Mouse (Mus musculus) ES-Bruce4 (cell line): ENCODE data around the gene Bub3. TPM values are rescaled to one million over a fixed set of nuclear protein-coding genes. Genes with fewer than 3 reads are reported as not detected.

ENCODE experiments used
- H3K27ac ChIP-seq: 2 replicates; pipeline ENCODE4 v1.5.1; 2012; ENCODE audit warnings: low read length, inconsistent platforms; ENCODE audit not compliant: insufficient read depth
- H3K27me3 ChIP-seq: 2 replicates; pipeline ENCODE4 v1.6.1; 2012; ENCODE audit warnings: mild to moderate bottlenecking, low read length, inconsistent platforms; ENCODE audit not compliant: control insufficient read depth, poor library complexity, insufficient read depth, severe bottlenecking
- H3K36me3 ChIP-seq: 2 replicates; pipeline ENCODE4 v1.6.1; 2012; ENCODE audit warnings: inconsistent platforms, mild to moderate bottlenecking, low read length, moderate library complexity; ENCODE audit not compliant: control insufficient read depth, poor library complexity, insufficient read depth, severe bottlenecking
- H3K4me1 ChIP-seq: one replicate; pipeline ENCODE4 v1.8.1; 2011; ENCODE audit warnings: low read length; ENCODE audit not compliant: control insufficient read depth, insufficient read depth
- H3K4me3 ChIP-seq: 2 replicates; pipeline ENCODE4 v1.5.1; 2011; ENCODE audit warnings: low read depth, mild to moderate bottlenecking, low read length
- H3K9ac ChIP-seq: 2 replicates; pipeline ENCODE4 v1.6.1; 2012; ENCODE audit warnings: low read depth, mild to moderate bottlenecking, inconsistent platforms; ENCODE audit not compliant: poor library complexity, severe bottlenecking
- H3K9me3 ChIP-seq: replicated peaks from 2 replicates; pipeline ENCODE4 v1.6.1; 2012; ENCODE audit warnings: mild to moderate bottlenecking, low read length, inconsistent platforms; ENCODE audit not compliant: control insufficient read depth, poor library complexity, insufficient read depth, severe bottlenecking
- CTCF ChIP-seq: IDR thresholded peaks from one replicate; pipeline ENCODE4 v1.8.1; 2011; ENCODE audit warnings: low read depth, low read length
- EP300 ChIP-seq: IDR thresholded peaks from 2 replicates; pipeline ENCODE4 v1.6.1; 2011; ENCODE audit warnings: low read depth, low read length; ENCODE audit not compliant: insufficient read depth
- POLR2A ChIP-seq: IDR thresholded peaks from one replicate; pipeline ENCODE4 v1.8.1; 2011; ENCODE audit warnings: low read length; ENCODE audit not compliant: insufficient read depth
- polyA plus RNA-seq: library from polyadenylated mRNA; stranded (reverse); fragments of >200 nt; gene quantifications from 2 replicates; pipeline ENCODE4 v1.2.4, GENCODE M21; 2011; ENCODE audit warnings: low read depth; ENCODE audit not compliant: missing spikeins, insufficient read depth, insufficient read length

Gene Bub3
- polyA plus RNA-seq, 1 experiment, result 141 TPM

- no peak overlapping the region for H3K4me3 ChIP-seq
- no peaks in the 10 kb centered on the region for H3K36me3 ChIP-seq
- no peaks in the 10 kb centered on the region for H3K9me3 ChIP-seq
- no peak overlapping the region for H3K9ac ChIP-seq
- no peak for TF ChIP-seq CTCF
- no peak for TF ChIP-seq POLR2A
- no peak for TF ChIP-seq EP300
- no peak overlapping the region for H3K27ac ChIP-seq
- H3K4me1 ChIP-seq, result no peaks in the 10 kb centered on the region
- H3K27me3 ChIP-seq, result peaks cover 59% of the 10 kb centered on the region
These were observed 8.6 kb upstream of the Bub3 start for GRCm38 (mm10) chr7:131551471-131551870.

- Histone ChIP-seq H3K9ac (no peak overlapping the region), H3K4me1 (no peaks in the 10 kb centered on the region), H3K36me3 (no peaks in the 10 kb centered on the region), H3K27me3 (peaks cover 64% of the 10 kb centered on the region), H3K9me3 (no peaks in the 10 kb centered on the region), H3K27ac (no peak overlapping the region), H3K4me3 (peak overlapping the region; percentile 40; the same call in 1 of the 2 replicates)
- no peak for TF ChIP-seq POLR2A
- no peak for TF ChIP-seq CTCF
- no peak for TF ChIP-seq EP300
These were observed 7.9 kb upstream of the Bub3 start for GRCm38 (mm10) chr7:131551931-131552741.

- Histone ChIP-seq H3K9me3 (no peaks in the 10 kb centered on the region), H3K4me1 (no peaks in the 10 kb centered on the region), H3K4me3 (peak overlapping the region; percentile 40; the same call in 1 of the 2 replicates), H3K36me3 (no peaks in the 10 kb centered on the region), H3K9ac (no peak overlapping the region), H3K27me3 (peaks cover 60% of the 10 kb centered on the region), H3K27ac (no peak overlapping the region)
- TF ChIP-seq CTCF (no peak), EP300 (no peak), POLR2A (no peak)
These were observed 7.2 kb upstream of the Bub3 start for GRCm38 (mm10) chr7:131552781-131553180.

GRCm38 (mm10) chr7:131553771-131554175 lies 6.2 kb upstream of the Bub3 start:
- Histone ChIP-seq H3K4me1 (no peaks in the 10 kb centered on the region), H3K27me3 (peaks cover 55% of the 10 kb centered on the region), H3K9ac (peak overlapping the region; percentile 46), H3K9me3 (no peaks in the 10 kb centered on the region), H3K4me3 (peak overlapping the region; percentile 60), H3K27ac (no peak overlapping the region), H3K36me3 (no peaks in the 10 kb centered on the region)
- no peak for TF ChIP-seq POLR2A
- no peak for TF ChIP-seq CTCF
- TF ChIP-seq EP300, result no peak

DNA sequence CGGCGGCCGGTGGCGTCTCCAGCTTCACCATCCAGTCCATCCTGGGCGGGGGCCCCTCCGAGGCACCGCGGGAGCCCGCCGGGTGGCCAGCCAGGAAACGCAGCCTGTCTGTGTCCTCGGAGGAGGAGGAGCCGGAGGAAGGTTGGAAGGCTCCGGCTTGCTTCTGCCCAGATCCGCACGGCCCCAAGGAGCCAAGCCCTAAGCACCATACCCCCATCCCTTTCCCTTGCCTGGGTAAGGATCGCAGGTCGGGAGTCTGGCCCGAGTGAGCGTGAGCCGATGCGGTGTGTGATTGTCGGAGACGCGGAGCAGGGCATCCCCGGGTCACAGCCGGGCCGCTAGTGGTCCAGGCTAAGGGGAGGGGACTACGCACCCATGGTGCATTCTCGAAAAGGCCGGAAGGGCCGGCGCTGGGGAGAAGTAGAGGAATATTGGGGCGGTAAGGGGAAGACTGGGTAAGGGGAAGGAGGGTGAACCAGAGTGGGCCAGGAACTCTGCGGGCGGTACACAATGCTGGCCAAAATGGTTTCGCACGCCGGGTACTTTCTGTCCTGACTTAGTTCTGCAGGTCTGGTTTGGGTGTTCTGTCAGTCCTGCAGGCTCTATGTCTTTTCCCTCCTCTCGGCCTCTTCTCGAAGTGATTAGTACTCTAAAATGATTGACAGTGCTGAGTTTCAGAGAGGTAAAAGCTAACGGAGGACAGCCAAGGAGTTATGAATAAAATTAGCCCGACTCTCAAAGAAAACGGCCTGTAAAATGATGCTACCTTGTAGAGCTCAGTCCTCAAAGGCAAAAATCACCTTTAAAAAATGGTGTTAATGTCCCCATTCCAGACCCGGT lies 5.5 kb upstream of the Bub3 start:
- H3K36me3 ChIP-seq, result no peaks in the 10 kb centered on the region
- H3K27ac ChIP-seq, result no peak overlapping the region
- H3K27me3 ChIP-seq, result peaks cover 53% of the 10 kb centered on the region
- peak overlapping the region; percentile 46 for H3K9ac ChIP-seq
- no peaks in the 10 kb centered on the region for H3K4me1 ChIP-seq
- H3K9me3 ChIP-seq, result no peaks in the 10 kb centered on the region
- TF ChIP-seq EP300 (no peak), CTCF (no peak), POLR2A (no peak)
- H3K4me3 ChIP-seq, result peak overlapping the region; percentile 60
